Mouse (Mus musculus): ENCODE data around the gene Nelfcd.

GRCm38 (mm10) chr2:174396643-174397042 lies 19.0 kb upstream of the Nelfcd start:
- TF ChIP-seq CTCF (IDR thresholded peaks at IDR 0.05; ENCODE audit: low read depth, low read length), result no peak
- no peak for TF ChIP-seq POLR2AphosphoS5 (IDR thresholded peaks at IDR 0.05; ENCODE audit: insufficient replicate concordance, low read depth, low read length)
- no peak for TF ChIP-seq GATA1 (IDR thresholded peaks at IDR 0.05; ENCODE audit: borderline replicate concordance, low read length)
- no peak for TF ChIP-seq TAL1 (conservative IDR thresholded peaks at IDR 0.05; ENCODE audit: low read depth, low read length)
